Mouse (Mus musculus) liver, embryonic 15.5 days (tissue): Measurements from ENCODE around the gene Kcnj11. TPM values are rescaled to one million over a fixed set of nuclear protein-coding genes. Genes with fewer than 3 reads are reported as not detected.

ENCODE experiments used
- ATAC-seq: fragments of 200-750 bp; cut with Nextera tagmentation; 2 replicates; pipeline ENCODE4 v1.8.0; 2017; ENCODE audit warnings: moderate number of reproducible peaks, mild to moderate bottlenecking, moderate library complexity; ENCODE audit not compliant: insufficient read depth
- H3K27ac ChIP-seq: fragments of 300-500 bp; sonication (generic); replicated peaks from 2 replicates; pipeline ENCODE4 v1.5.1; 2015; ENCODE audit warnings: mild to moderate bottlenecking, inconsistent platforms
- H3K27me3 ChIP-seq: fragments of 300-500 bp; sonication (generic); 2 replicates; pipeline ENCODE4 v1.6.1; 2015; ENCODE audit warnings: mild to moderate bottlenecking, inconsistent platforms
- H3K36me3 ChIP-seq: fragments of 300-500 bp; sonication (generic); replicated peaks from 2 replicates; pipeline ENCODE4 v1.6.1; 2015; ENCODE audit warnings: moderate library complexity, mild to moderate bottlenecking, inconsistent platforms
- H3K4me1 ChIP-seq: fragments of 300-500 bp; sonication (generic); replicated peaks from 2 replicates; pipeline ENCODE4 v1.6.1; 2015; ENCODE audit warnings: inconsistent platforms
- H3K4me2 ChIP-seq: fragments of 300-500 bp; sonication (generic); 2 replicates; pipeline ENCODE4 v1.6.1; 2015; ENCODE audit warnings: moderate library complexity, mild to moderate bottlenecking, inconsistent platforms
- H3K4me3 ChIP-seq: fragments of 300-500 bp; sonication (generic); replicated peaks from 2 replicates; pipeline ENCODE4 v1.5.1; 2015; ENCODE audit warnings: mild to moderate bottlenecking, inconsistent platforms
- H3K9ac ChIP-seq: fragments of 300-500 bp; sonication (generic); 2 replicates; pipeline ENCODE4 v1.6.1; 2015; ENCODE audit warnings: moderate library complexity, mild to moderate bottlenecking, inconsistent platforms
- H3K9me3 ChIP-seq: fragments of 300-500 bp; sonication (generic); replicated peaks from 2 replicates; pipeline ENCODE4 v1.6.1; 2016; ENCODE audit warnings: inconsistent platforms
- WGBS: fragments of 180-500 bp; shearing (Covaris S2); methylation state at CpG from one replicate; pipeline ENCODE4 v1.1.7; 2015; ENCODE audit warnings: mixed read lengths; ENCODE audit not compliant: insufficient replicate concordance; 5-methylcytosine and 5-hydroxymethylcytosine counted together
- polyA plus RNA-seq: library from polyadenylated mRNA; unstranded; fragments of >200 nt; fragmentation: Nextera tagmentation; extraction: Ambion mirVana; gene quantifications from 2 replicates; pipeline ENCODE4 v1.2.1, GENCODE M21; 2015

Kcnj11 gene
- polyA plus RNA-seq, 1 experiment from 2014 or later: 0.08 TPM

GRCm38 (mm10) chr7:46128196-46128595 is 27.6 kb upstream of the Kcnj11 start:
- no peak overlapping the region for H3K27ac ChIP-seq
- H3K36me3 ChIP-seq: no peaks in the 10 kb centered on the region
- H3K9me3 ChIP-seq: no peaks in the 10 kb centered on the region
- no peak overlapping the region for H3K4me3 ChIP-seq
- H3K9ac ChIP-seq: no peak overlapping the region
- WGBS: 50% methylated on average over 7 of the region's 7 CpGs
- 0 out of 2 replicates have a peak, but pooled peaks cover 4% of the 10 kb centered on the region for H3K4me1 ChIP-seq
- ATAC-seq: no peak
- no peaks in the 10 kb centered on the region for H3K27me3 ChIP-seq
- no peak overlapping the region for H3K4me2 ChIP-seq

GRCm38 (mm10) chr7:46125340-46125739 is 24.8 kb upstream of the Kcnj11 start:
- no peak for ATAC-seq
- H3K9me3 ChIP-seq: no peaks in the 10 kb centered on the region
- H3K27ac ChIP-seq: no peak overlapping the region
- peaks cover 10% of the 10 kb centered on the region; the same call in 1 of the 2 replicates for H3K4me1 ChIP-seq
- H3K4me3 ChIP-seq: no peak overlapping the region
- no peak overlapping the region for H3K4me2 ChIP-seq
- H3K9ac ChIP-seq: no peak overlapping the region
- WGBS: 60% methylated on average over 11 of the region's 11 CpGs
- H3K27me3 ChIP-seq: no peaks in the 10 kb centered on the region
- no peaks in the 10 kb centered on the region for H3K36me3 ChIP-seq

GRCm38 (mm10) chr7:46124460-46124859 is 23.9 kb upstream of the Kcnj11 start:
- Histone ChIP-seq H3K4me1 (peaks cover 7% of the 10 kb centered on the region; the same call in 1 of the 2 replicates), H3K4me2 (no peak overlapping the region), H3K27me3 (no peaks in the 10 kb centered on the region), H3K9me3 (no peaks in the 10 kb centered on the region), H3K9ac (no peak overlapping the region), H3K4me3 (no peak overlapping the region), H3K27ac (no peak overlapping the region), H3K36me3 (no peaks in the 10 kb centered on the region)
- 71% methylated on average over 6 of the region's 6 CpGs for WGBS
- no peak for ATAC-seq

- Histone ChIP-seq H3K36me3 (no peaks in the 10 kb centered on the region), H3K4me3 (no peak overlapping the region), H3K4me2 (no peak overlapping the region), H3K9me3 (no peaks in the 10 kb centered on the region), H3K9ac (no peak overlapping the region), H3K4me1 (peaks cover 7% of the 10 kb centered on the region; the same call in 1 of the 2 replicates), H3K27me3 (no peaks in the 10 kb centered on the region), H3K27ac (no peak overlapping the region)
- ATAC-seq: 0 out of 2 replicates have a peak, but pooled peaks have one; percentile 49
- WGBS: 32% methylated on average over 4 of the region's 4 CpGs
Measured at GRCm38 (mm10) chr7:46122964-46123363, 22.4 kb upstream of the Kcnj11 start.

GRCm38 (mm10) chr7:46117035-46117434 is 16.5 kb upstream of the Kcnj11 start:
- no peak overlapping the region for H3K9ac ChIP-seq
- 88% methylated on average over 16 of the region's 16 CpGs for WGBS
- no peaks in the 10 kb centered on the region for H3K4me1 ChIP-seq
- H3K4me2 ChIP-seq: no peak overlapping the region
- H3K9me3 ChIP-seq: no peaks in the 10 kb centered on the region
- H3K4me3 ChIP-seq: no peak overlapping the region
- no peak for ATAC-seq
- H3K36me3 ChIP-seq: no peaks in the 10 kb centered on the region
- no peak overlapping the region for H3K27ac ChIP-seq
- no peaks in the 10 kb centered on the region for H3K27me3 ChIP-seq

GRCm38 (mm10) chr7:46116118-46116581 is 15.6 kb upstream of the Kcnj11 start:
- H3K4me3 ChIP-seq: no peak overlapping the region
- H3K4me1 ChIP-seq: no peaks in the 10 kb centered on the region
- H3K36me3 ChIP-seq: no peaks in the 10 kb centered on the region
- H3K9me3 ChIP-seq: no peaks in the 10 kb centered on the region
- no peak for ATAC-seq
- H3K4me2 ChIP-seq: no peak overlapping the region
- no peaks in the 10 kb centered on the region for H3K27me3 ChIP-seq
- no peak overlapping the region for H3K9ac ChIP-seq
- 43% methylated on average over 10 of the region's 10 CpGs for WGBS
- no peak overlapping the region for H3K27ac ChIP-seq

GRCm38 (mm10) chr7:46113435-46113834 is 12.9 kb upstream of the Kcnj11 start:
- 59% methylated on average over 3 of the region's 3 CpGs for WGBS
- no peaks in the 10 kb centered on the region for H3K36me3 ChIP-seq
- H3K4me2 ChIP-seq: no peak overlapping the region
- H3K9me3 ChIP-seq: no peaks in the 10 kb centered on the region
- no peaks in the 10 kb centered on the region for H3K4me1 ChIP-seq
- no peak overlapping the region for H3K9ac ChIP-seq
- no peak for ATAC-seq
- no peak overlapping the region for H3K4me3 ChIP-seq
- H3K27ac ChIP-seq: no peak overlapping the region
- H3K27me3 ChIP-seq: no peaks in the 10 kb centered on the region

- no peak overlapping the region for H3K4me2 ChIP-seq
- WGBS: 44% methylated on average over 6 of the region's 6 CpGs
- H3K27ac ChIP-seq: no peak overlapping the region
- H3K9ac ChIP-seq: no peak overlapping the region
- no peaks in the 10 kb centered on the region for H3K4me1 ChIP-seq
- no peaks in the 10 kb centered on the region for H3K9me3 ChIP-seq
- no peak for ATAC-seq
- no peaks in the 10 kb centered on the region for H3K27me3 ChIP-seq
- no peak overlapping the region for H3K4me3 ChIP-seq
- no peaks in the 10 kb centered on the region for H3K36me3 ChIP-seq
Measured at GRCm38 (mm10) chr7:46111938-46112337, 11.4 kb upstream of the Kcnj11 start.

GRCm38 (mm10) chr7:46111212-46111817 is 10.8 kb upstream of the Kcnj11 start:
- Histone ChIP-seq H3K27ac (no peak overlapping the region), H3K27me3 (no peaks in the 10 kb centered on the region), H3K4me1 (no peaks in the 10 kb centered on the region), H3K4me2 (no peak overlapping the region), H3K9ac (no peak overlapping the region), H3K4me3 (no peak overlapping the region), H3K9me3 (no peaks in the 10 kb centered on the region), H3K36me3 (no peaks in the 10 kb centered on the region)
- 65% methylated on average over 15 of the region's 15 CpGs for WGBS
- no peak for ATAC-seq

- no peak overlapping the region for H3K4me2 ChIP-seq
- H3K36me3 ChIP-seq: no peaks in the 10 kb centered on the region
- H3K9me3 ChIP-seq: no peaks in the 10 kb centered on the region
- no peak overlapping the region for H3K27ac ChIP-seq
- H3K27me3 ChIP-seq: no peaks in the 10 kb centered on the region
- no peak overlapping the region for H3K4me3 ChIP-seq
- no peaks in the 10 kb centered on the region for H3K4me1 ChIP-seq
- no peak for ATAC-seq
- WGBS: 51% methylated on average over 3 of the region's 3 CpGs
- H3K9ac ChIP-seq: no peak overlapping the region
Measured at GRCm38 (mm10) chr7:46110079-46110478, 9.5 kb upstream of the Kcnj11 start.

- WGBS: 72% methylated on average over 7 of the region's 7 CpGs
- Histone ChIP-seq H3K4me1 (peaks cover 4% of the 10 kb centered on the region), H3K27me3 (peaks cover 4% of the 10 kb centered on the region), H3K9me3 (no peaks in the 10 kb centered on the region), H3K4me2 (no peak overlapping the region), H3K4me3 (no peak overlapping the region), H3K9ac (no peak overlapping the region), H3K27ac (no peak overlapping the region), H3K36me3 (no peaks in the 10 kb centered on the region)
- ATAC-seq: no peak
Measured at GRCm38 (mm10) chr7:46105484-46105883, 4.9 kb upstream of the Kcnj11 start.
